Mouse (Mus musculus) adrenal gland, postnatal 25 days (tissue): ENCODE results near the gene Slc12a5. TPM values are rescaled to one million over a fixed set of nuclear protein-coding genes. Genes with fewer than 3 reads are reported as not detected.

Source experiments
- DNase-seq: peaks from one replicate; pipeline ENCODE4 v3.0.0; 2021; ENCODE audit warnings: mixed read lengths
- total RNA-seq: library from RNA; stranded (reverse); gene quantifications from 2 replicates; pipeline ENCODE4 v1.2.3, GENCODE M21; 2021

Gene Slc12a5
- total RNA-seq, 1 experiment from 2014 or later, result 10.6 TPM

DNA sequence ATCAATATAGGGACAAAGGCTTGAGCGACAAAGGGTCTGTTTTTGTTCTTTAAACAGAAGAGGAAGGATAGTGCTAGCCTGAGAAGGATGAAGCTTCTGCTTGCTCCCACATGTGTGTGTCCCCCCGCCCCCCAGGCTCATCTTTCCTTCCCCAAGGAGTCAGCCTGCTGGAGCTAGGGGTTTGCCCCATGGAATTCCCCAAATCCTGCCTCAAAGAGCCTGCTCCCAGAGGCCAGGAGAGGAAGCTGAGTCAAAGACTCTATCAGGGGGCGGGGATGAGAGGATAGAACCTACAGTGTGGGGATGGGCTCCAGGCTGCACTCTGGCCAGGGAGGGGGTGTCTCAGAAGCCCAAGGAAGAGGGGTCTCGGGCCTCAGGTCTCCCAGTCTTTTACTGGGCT lies 13.1 kb upstream of the Slc12a5 start:
- no peak for DNase-seq

- DNase-seq, result no peak
Observed at GRCm38 (mm10) chr2:164947930-164948329, 12.7 kb upstream of the Slc12a5 start.

GRCm38 (mm10) chr2:164948962-164949361 lies 11.6 kb upstream of the Slc12a5 start:
- DNase-seq, result no peak

- no peak for DNase-seq
Observed at GRCm38 (mm10) chr2:164950501-164950900, 10.1 kb upstream of the Slc12a5 start.

GRCm38 (mm10) chr2:164951745-164952144 lies 8.9 kb upstream of the Slc12a5 start:
- no peak for DNase-seq

- no peak for DNase-seq
Observed at GRCm38 (mm10) chr2:164952448-164952847, 8.2 kb upstream of the Slc12a5 start.

DNA sequence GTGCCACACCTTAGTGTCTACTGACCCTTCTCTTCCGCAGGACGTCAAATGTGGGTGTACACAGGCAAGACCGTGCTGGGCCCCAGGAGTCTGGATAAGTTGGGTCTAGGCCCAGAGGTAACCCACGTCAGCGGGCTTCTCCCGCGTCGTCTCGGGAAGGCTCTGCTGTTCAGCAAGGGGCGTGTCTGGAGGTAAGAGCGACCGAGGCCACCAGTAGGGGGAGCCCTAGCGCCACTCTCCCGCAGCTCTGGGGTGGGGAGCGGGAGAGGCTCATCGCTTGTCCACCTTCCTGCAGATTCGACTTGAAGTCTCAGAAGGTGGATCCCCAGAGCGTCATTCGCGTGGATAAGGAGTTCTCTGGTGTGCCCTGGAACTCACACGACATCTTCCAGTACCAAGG lies 7.4 kb upstream of the Slc12a5 start:
- peak; percentile 87 for DNase-seq

DNA sequence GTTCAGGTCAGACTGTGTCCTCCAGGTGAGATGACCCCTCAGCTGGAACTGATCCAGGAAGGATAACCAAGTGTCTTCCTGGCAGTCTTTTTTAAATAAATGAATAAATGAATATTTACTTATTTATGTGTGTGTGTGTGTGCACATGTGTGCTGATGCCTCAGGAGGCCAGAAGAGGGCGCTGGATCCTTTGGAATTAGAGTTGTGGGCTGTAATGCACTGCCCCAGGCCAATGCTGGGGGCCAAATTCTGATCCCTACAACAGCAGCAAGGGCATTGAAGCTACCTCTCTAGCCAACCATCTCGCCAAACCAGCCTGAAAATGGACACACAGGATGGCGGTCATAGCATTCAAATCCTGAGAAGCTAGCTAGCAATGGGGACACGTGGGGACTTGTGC lies 4.9 kb upstream of the Slc12a5 start:
- DNase-seq, result no peak

DNA sequence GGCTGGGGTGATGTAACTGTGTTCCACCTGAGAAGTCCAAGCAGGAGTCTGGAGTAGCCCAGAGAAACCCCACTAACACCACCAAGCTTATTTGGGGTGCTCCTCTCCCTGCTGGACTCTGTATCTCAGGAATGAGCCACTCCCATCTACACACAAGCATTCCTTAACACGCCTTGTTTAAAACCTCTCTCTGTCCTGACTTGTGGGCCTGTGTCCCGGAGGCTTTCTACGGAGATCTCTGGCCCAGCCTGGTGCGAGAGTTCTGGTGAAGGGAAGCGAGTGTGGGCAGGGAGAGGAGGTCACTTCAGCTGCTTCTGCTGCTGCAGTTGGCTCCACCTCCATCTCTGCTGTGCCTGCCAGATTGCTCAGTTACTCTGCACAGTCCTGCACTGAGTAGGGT lies 4.4 kb upstream of the Slc12a5 start:
- no peak for DNase-seq

- DNase-seq, result no peak
Observed at GRCm38 (mm10) chr2:164957548-164958315, 2.9 kb upstream of the Slc12a5 start.

GRCm38 (mm10) chr2:164961506-164962182 lies 1.0 kb downstream of the Slc12a5 start:
- peak; percentile 83 for DNase-seq

DNA sequence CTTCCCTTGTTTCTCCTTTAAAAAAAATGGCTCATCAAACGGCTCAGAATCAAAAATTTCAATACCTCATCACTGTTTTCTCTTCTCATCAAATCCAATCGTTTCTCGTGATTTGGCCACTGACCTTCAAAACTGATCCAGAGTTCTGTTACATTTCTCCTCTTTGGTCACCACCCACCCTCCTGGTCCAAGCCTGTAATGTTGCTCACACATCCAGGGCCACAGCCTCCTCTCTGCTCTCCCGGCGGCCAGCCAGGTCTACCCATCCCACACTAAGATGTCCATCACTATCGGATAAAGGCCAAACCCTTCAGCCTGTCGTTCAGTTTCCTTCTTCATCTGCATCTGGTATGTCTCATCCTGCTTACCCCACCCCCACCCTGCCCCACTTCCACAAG lies 1.6 kb downstream of the Slc12a5 start:
- DNase-seq, result no peak

DNA sequence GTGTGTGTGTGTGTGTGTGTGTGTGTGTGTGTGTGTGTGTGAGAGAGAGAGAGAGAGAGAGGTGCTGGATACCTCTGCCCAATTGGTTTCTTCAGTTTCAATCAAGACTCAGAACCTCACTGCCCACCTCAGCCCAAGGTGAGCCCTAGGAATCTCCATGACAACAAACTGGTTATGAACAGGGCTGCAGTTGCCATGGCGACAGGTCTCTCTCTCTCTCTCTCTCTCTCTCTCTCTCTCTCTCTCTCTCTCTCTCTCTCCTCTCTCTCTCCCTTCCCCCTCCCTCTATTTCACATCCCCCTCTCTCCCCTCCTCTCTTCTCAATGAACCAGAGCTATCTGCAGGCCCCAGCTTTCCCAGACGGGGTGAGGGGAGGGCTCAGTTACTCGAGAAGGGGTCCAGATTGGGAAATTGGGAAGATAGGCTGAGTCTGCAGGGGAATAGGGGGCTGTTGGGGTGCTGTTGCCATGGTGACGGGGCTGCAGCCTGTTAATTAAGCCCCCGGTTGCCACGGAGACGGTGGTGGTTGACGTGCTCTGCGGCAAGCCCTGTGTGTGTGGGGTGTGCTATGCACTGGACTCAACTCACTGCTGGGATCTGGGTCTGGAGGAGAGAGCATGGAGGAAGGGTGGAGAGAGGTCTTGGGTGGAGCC lies 3.8 kb downstream of the Slc12a5 start:
- no peak for DNase-seq

DNA sequence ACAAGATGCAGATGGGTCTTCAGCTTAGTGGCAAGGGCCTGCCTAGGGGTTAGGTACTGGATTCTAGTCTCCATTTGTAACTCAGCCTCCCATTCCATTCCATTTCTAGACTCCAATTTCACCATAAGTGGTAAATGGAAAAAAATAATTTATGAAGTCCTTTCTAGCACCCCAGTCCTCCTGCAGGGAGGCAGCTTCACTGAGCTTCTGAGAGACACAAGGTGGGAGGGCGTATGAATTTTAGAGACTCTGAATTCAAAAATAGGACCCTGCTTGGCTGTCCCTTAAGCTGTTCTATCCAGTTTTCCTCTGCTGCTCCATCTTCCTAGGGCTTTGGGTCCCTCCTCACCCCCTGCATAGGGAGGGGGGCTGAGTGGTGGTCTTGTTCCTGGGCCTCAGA lies 4.4 kb downstream of the Slc12a5 start:
- no peak for DNase-seq

- DNase-seq, result peak; percentile 31
Observed at GRCm38 (mm10) chr2:164966381-164966780, 5.8 kb downstream of the Slc12a5 start.

DNA sequence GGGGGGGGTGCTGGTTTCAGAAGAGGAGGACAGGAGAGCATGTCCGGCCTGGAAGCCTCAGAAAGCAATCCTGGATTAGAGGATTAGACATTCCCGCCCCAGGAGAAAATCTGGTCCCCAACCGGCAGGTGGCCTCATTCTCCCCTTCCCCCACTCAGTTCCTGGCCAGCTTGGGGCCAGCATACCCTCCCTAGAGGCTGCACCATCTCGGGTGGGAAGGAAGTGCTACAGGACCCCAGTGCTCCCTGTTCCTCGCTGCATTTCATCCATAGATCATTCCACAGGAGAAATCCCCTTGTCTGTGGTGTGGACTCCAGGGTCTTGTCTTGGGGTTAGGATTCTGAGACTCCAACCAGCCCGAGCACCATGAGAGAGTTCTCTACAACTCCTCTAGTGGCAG lies 6.6 kb downstream of the Slc12a5 start:
- DNase-seq, result no peak

- DNase-seq, result no peak
Observed at GRCm38 (mm10) chr2:164967761-164968440, 7.3 kb downstream of the Slc12a5 start.

DNA sequence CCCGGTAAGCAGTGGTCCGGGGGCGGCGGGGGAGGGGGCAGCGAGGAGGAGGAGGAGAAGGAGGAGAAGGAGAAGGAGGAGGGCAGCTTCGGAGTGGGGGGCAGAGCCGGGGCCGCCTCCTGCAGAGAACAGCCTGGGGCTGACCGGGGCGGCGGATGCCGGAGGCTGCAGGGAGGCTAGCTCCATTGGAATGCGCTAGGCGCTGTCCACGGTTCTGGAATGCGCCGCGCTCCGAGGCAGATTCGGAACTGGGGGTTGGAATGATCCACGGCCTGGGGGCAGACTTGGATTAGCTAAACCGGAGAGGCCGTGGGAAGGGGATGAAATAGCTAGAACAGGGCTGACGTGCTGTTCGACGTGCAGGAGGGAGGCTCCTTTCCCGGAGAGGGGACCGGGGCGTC lies 7.8 kb downstream of the Slc12a5 start:
- DNase-seq, result peak; percentile 83

DNA sequence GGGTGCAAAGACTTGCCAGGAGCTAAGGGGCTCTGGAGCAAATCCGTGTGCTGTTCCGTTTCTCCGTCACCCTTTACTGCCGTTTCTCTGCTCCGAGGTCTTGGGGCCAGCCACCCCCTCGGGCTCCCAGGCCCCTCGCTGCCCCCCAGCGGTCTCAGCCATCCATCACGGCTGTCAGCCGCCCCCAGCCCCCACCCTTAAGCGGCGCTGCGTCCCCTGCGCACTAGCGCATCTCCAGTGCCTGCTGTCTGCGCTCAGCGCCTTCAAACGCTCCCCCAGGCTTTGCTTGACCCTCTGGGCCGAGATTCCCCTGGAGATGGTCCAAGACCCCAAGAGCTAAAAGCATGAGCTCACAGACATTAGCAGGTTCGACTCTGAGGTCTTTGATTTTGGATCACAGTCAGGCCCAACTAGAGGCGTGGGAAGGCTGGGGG lies 8.8 kb downstream of the Slc12a5 start:
- DNase-seq, result no peak

- DNase-seq, result no peak
Observed at GRCm38 (mm10) chr2:164970631-164971196, 10.1 kb downstream of the Slc12a5 start.

GRCm38 (mm10) chr2:164972646-164973045 lies 12.0 kb downstream of the Slc12a5 start:
- no peak for DNase-seq

- no peak for DNase-seq
Observed at GRCm38 (mm10) chr2:164975611-164976010, 15.0 kb downstream of the Slc12a5 start.
